Mouse (Mus musculus): Measurements from ENCODE around the gene Ptgdr.
"Not testable (repeated sequence)": the region's sequence is repeated elsewhere in the genome, so short reads cannot be mapped to it uniquely, and the experiment has no call there.

Gene Ptgdr

GRCm38 (mm10) chr14:44858868-44859613 is at the start of gene Ptgdr:
Ptgdr (minus strand) TSS chr14:44859375.
- in situ Hi-C loops (cut with MboI; ENCODE audit: low sequenced_read_pairs), result no loop called here

- in situ Hi-C loops (cut with MboI; ENCODE audit: low sequenced_read_pairs), result no loop called here
Observed at GRCm38 (mm10) chr14:44907774-44908173, 48.6 kb upstream of the Ptgdr start.

GRCm38 (mm10) chr14:44904199-44904598 is 45.0 kb upstream of the Ptgdr start:
- in situ Hi-C loops (cut with MboI; ENCODE audit: low sequenced_read_pairs), result no loop called here

- in situ Hi-C loops (cut with MboI; ENCODE audit: low sequenced_read_pairs), result not testable (repeated sequence)
Observed at GRCm38 (mm10) chr14:44901735-44902134, 42.6 kb upstream of the Ptgdr start.

- in situ Hi-C loops (cut with MboI; ENCODE audit: low sequenced_read_pairs), result no loop called here
Observed at GRCm38 (mm10) chr14:44891387-44892132, 32.4 kb upstream of the Ptgdr start.

- in situ Hi-C loops (cut with MboI; ENCODE audit: low sequenced_read_pairs), result no loop called here
Observed at GRCm38 (mm10) chr14:44869686-44870085, 10.5 kb upstream of the Ptgdr start.

GRCm38 (mm10) chr14:44865661-44866060 is 6.5 kb upstream of the Ptgdr start:
- in situ Hi-C loops (cut with MboI; ENCODE audit: low sequenced_read_pairs), result no loop called here

GRCm38 (mm10) chr14:44863086-44863485 is 3.9 kb upstream of the Ptgdr start:
- in situ Hi-C loops (cut with MboI; ENCODE audit: low sequenced_read_pairs), result no loop called here

GRCm38 (mm10) chr14:44861161-44861560 is 2.0 kb upstream of the Ptgdr start:
- in situ Hi-C loops (cut with MboI; ENCODE audit: low sequenced_read_pairs), result no loop called here

- in situ Hi-C loops (cut with MboI; ENCODE audit: low sequenced_read_pairs), result no loop called here
Observed at GRCm38 (mm10) chr14:44858372-44858771, 803 bp downstream of the Ptgdr start.

GRCm38 (mm10) chr14:44850637-44851036 is 8.5 kb downstream of the Ptgdr start:
- in situ Hi-C loops (cut with MboI; ENCODE audit: low sequenced_read_pairs), result not testable (repeated sequence)

GRCm38 (mm10) chr14:44847740-44848139 is 11.4 kb downstream of the Ptgdr start:
- in situ Hi-C loops (cut with MboI; ENCODE audit: low sequenced_read_pairs), result no loop called here

GRCm38 (mm10) chr14:44846558-44847263 is 12.5 kb downstream of the Ptgdr start:
- in situ Hi-C loops (cut with MboI; ENCODE audit: low sequenced_read_pairs), result no loop called here

- in situ Hi-C loops (cut with MboI; ENCODE audit: low sequenced_read_pairs), result no loop called here
Observed at GRCm38 (mm10) chr14:44843768-44844755, 15.1 kb downstream of the Ptgdr start.

GRCm38 (mm10) chr14:44838685-44839084 is 20.5 kb downstream of the Ptgdr start:
- in situ Hi-C loops (cut with MboI; ENCODE audit: low sequenced_read_pairs), result no loop called here

- in situ Hi-C loops (cut with MboI; ENCODE audit: low sequenced_read_pairs), result no loop called here
Observed at GRCm38 (mm10) chr14:44835132-44835531, 24.0 kb downstream of the Ptgdr start.

- in situ Hi-C loops (cut with MboI; ENCODE audit: low sequenced_read_pairs), result not testable (repeated sequence)
Observed at GRCm38 (mm10) chr14:44834134-44834533, 25.0 kb downstream of the Ptgdr start.

GRCm38 (mm10) chr14:44833096-44833495 is 26.1 kb downstream of the Ptgdr start:
- in situ Hi-C loops (cut with MboI; ENCODE audit: low sequenced_read_pairs), result not testable (repeated sequence)

- in situ Hi-C loops (cut with MboI; ENCODE audit: low sequenced_read_pairs), result no loop called here
Observed at GRCm38 (mm10) chr14:44827736-44828135, 31.4 kb downstream of the Ptgdr start.
